Mouse (Mus musculus) forebrain, embryonic 15.5 days (tissue): ENCODE data around the gene Homer2. TPM values are rescaled to one million over a fixed set of nuclear protein-coding genes. Genes with fewer than 3 reads are reported as not detected.

Experiments used
- ATAC-seq: fragments of 200-750 bp; cut with Nextera tagmentation; replicated peaks from 2 replicates; pipeline ENCODE4 v1.8.0; 2017; ENCODE audit warnings: mild to moderate bottlenecking, moderate TSS enrichment, moderate library complexity
- H3K27ac ChIP-seq: fragments of 300-500 bp; sonication (generic); replicated peaks from 2 replicates; pipeline ENCODE4 v1.5.1; 2015; ENCODE audit warnings: mild to moderate bottlenecking, inconsistent platforms
- H3K27me3 ChIP-seq: fragments of 300-500 bp; sonication (generic); 2 replicates; pipeline ENCODE4 v1.6.1; 2015; ENCODE audit warnings: inconsistent platforms
- H3K36me3 ChIP-seq: fragments of 300-500 bp; sonication (generic); 2 replicates; pipeline ENCODE4 v1.6.1; 2015; ENCODE audit warnings: mild to moderate bottlenecking, inconsistent platforms
- H3K4me1 ChIP-seq: fragments of 300-500 bp; sonication (generic); 2 replicates; pipeline ENCODE4 v1.6.1; 2015; ENCODE audit warnings: inconsistent platforms
- H3K4me2 ChIP-seq: fragments of 300-500 bp; sonication (generic); replicated peaks from 2 replicates; pipeline ENCODE4 v1.6.1; 2015; ENCODE audit warnings: mild to moderate bottlenecking, inconsistent platforms
- H3K4me3 ChIP-seq: fragments of 300-500 bp; sonication (generic); 2 replicates; pipeline ENCODE4 v1.5.1; 2015; ENCODE audit warnings: mild to moderate bottlenecking, inconsistent platforms
- H3K9ac ChIP-seq: fragments of 300-500 bp; sonication (generic); replicated peaks from 2 replicates; pipeline ENCODE4 v1.6.1; 2015; ENCODE audit warnings: mild to moderate bottlenecking, inconsistent platforms
- H3K9me3 ChIP-seq: fragments of 300-500 bp; sonication (generic); 2 replicates; pipeline ENCODE4 v1.6.1; 2016; ENCODE audit warnings: inconsistent platforms
- WGBS: fragments of 180-500 bp; shearing (Covaris S2); methylation state at CpG from one replicate; pipeline ENCODE4 v1.1.7; 2015; ENCODE audit warnings: mixed read lengths; 5-methylcytosine and 5-hydroxymethylcytosine counted together
- polyA plus RNA-seq: library from polyadenylated mRNA; unstranded; fragments of >200 nt; fragmentation: Nextera tagmentation; extraction: Ambion mirVana; gene quantifications from 2 replicates; pipeline ENCODE4 v1.2.1, GENCODE M21; 2015

Gene Homer2
- polyA plus RNA-seq, 1 experiment from 2014 or later = 25.9 TPM

DNA sequence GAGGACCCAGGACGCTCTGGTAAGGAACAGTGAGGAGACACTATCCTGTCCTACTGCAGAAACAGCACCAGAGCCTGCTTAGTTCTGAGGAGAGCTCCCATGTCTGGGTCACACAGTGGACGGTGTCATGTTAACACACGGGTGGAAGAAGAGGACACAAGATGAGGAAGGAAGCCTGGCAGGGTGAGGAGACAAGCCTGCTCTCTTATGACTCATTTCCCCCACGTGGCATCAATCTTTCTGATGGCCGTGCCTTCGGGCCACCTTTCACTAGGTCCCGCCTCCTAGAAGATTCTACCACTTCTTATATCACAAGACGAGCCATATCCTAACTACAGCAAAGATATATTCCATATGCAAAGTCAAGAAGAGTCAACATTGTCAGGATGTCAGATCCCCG lies 40.7 kb downstream of the Homer2 start:
- no peaks in the 10 kb centered on the region for H3K9me3 ChIP-seq
- ATAC-seq = no peak
- WGBS = 92% methylated on average over 9 of the region's 9 CpGs

DNA sequence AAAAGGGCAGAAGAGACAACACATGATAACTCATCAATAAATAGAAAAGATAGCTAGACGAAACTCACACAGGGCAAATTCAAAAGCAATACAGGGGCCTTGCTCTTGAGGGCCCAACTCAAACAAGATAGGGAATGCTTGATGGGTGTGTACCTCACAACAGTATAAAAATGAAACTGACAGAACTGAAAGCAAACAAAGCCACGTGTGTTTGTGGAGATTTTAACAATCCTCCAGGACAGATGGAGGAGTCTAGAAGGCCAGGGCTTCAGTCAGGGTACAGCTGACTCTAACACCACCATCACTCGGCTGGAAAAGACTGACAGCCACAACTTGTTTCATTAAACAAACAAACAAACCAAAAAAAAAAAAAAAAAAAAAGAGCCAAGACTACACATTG lies 44.3 kb downstream of the Homer2 start:
- Histone ChIP-seq H3K9me3 (no peaks in the 10 kb centered on the region), H3K27me3 (no peaks in the 10 kb centered on the region), H3K27ac (no peak overlapping the region), H3K4me3 (no peak overlapping the region), H3K4me1 (peaks cover 3% of the 10 kb centered on the region; the same call in 1 of the 2 replicates), H3K9ac (no peak overlapping the region), H3K4me2 (no peak overlapping the region), H3K36me3 (no peaks in the 10 kb centered on the region)
- ATAC-seq = no peak
- WGBS = 56% methylated on average over 3 of the region's 3 CpGs

More for the DNA sequence above, 40.7 kb downstream of the Homer2 start:
- no peaks in the 10 kb centered on the region for H3K36me3 ChIP-seq
- H3K4me1 ChIP-seq = no peaks in the 10 kb centered on the region
- H3K27ac ChIP-seq = no peak overlapping the region
- H3K9ac ChIP-seq = no peak overlapping the region
- H3K27me3 ChIP-seq = no peaks in the 10 kb centered on the region
- no peak overlapping the region for H3K4me2 ChIP-seq
- no peak overlapping the region for H3K4me3 ChIP-seq

DNA sequence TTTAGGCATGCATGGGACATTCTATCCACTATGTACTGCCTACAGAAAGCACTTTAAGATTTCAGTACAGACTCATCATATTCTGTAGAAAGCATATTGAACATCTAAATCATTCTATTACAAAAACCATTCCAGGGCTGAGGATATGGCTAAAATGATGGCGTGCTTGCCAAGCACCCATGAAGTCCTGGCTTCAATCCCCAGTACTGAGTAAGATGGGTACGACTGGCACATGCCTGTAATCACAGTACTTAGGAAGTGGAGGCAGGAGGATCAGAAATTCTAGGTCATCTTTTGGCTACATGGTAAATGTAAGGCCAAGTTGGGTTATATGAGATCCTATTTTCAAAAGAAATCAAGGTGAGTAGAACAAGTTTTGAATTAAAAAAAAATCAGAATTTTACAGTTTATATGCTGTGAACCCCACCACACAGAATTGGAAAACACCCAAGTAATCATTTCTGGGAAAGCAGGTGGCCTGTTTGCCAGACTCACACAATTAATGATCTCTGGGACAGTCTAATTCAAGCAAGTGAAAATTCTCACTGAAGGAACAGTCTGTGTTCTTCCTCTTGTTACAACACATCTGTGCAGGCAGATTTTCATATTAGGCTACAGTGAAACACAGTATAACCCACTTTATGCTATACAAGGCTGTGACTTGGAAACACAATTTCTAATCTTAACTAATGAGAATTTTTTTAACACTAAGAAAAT lies 49.5 kb downstream of the Homer2 start:
- H3K4me2 ChIP-seq = no peak overlapping the region
- 61% methylated on average over 2 of the region's 2 CpGs for WGBS
- H3K36me3 ChIP-seq = no peaks in the 10 kb centered on the region
- H3K4me3 ChIP-seq = no peak overlapping the region
- H3K4me1 ChIP-seq = peaks cover 49% of the 10 kb centered on the region
- H3K27me3 ChIP-seq = no peaks in the 10 kb centered on the region
- no peaks in the 10 kb centered on the region for H3K9me3 ChIP-seq
- no peak for ATAC-seq
- peak overlapping the region; percentile 66 for H3K27ac ChIP-seq
- H3K9ac ChIP-seq = no peak overlapping the region

DNA sequence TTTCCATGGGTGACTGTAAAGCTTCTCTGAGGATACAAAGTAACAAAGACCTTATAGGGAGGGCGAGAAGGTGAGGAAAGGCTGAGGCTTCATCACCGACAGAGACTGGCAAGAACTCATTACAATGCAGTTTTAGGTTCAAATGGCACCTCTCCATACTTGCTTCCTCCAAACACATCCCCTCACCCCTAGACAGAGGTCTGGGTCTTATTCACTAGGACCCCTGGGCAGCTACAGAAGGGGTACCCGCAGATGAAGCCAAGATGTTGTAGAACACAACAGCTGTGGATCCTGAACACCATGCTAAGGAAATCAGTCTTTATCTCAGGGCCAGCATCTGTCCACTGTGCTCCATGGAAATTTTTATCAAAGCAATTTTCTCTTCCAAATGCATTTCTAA lies 50.3 kb downstream of the Homer2 start:
- 62% methylated on average over 3 of the region's 3 CpGs for WGBS
- no peak overlapping the region for H3K4me3 ChIP-seq
- H3K27ac ChIP-seq = peak overlapping the region; percentile 66
- H3K9me3 ChIP-seq = no peaks in the 10 kb centered on the region
- no peaks in the 10 kb centered on the region for H3K27me3 ChIP-seq
- no peaks in the 10 kb centered on the region for H3K36me3 ChIP-seq
- ATAC-seq = no peak
- H3K4me2 ChIP-seq = no peak overlapping the region
- H3K9ac ChIP-seq = no peak overlapping the region
- peaks cover 57% of the 10 kb centered on the region for H3K4me1 ChIP-seq

DNA sequence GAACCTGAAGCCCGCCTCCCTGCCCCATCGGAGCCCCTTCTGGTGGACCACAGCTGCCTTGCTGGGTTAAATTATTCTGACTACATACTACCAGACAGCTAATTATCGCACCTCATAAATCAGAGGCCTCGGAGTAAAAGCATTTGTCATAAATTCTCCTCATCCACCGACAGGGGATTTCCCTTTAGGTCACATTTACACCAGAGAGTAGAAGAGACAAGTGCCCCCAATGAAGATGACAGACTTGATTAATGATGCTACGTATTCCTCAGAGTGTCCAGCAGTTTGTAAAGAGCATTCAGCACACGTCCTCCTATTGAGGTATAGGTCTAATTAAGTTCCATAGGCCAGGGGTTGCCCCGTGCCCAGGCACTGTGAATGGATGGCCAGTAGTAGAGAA lies 50.7 kb downstream of the Homer2 start:
- H3K9ac ChIP-seq = no peak overlapping the region
- H3K4me3 ChIP-seq = no peak overlapping the region
- ATAC-seq = no peak
- peaks cover 61% of the 10 kb centered on the region for H3K4me1 ChIP-seq
- no peaks in the 10 kb centered on the region for H3K36me3 ChIP-seq
- H3K27ac ChIP-seq = peak overlapping the region; percentile 66; the same call in 1 of the 2 replicates
- no peak overlapping the region for H3K4me2 ChIP-seq
- 40% methylated on average over 8 of the region's 8 CpGs for WGBS
- H3K27me3 ChIP-seq = no peaks in the 10 kb centered on the region
- H3K9me3 ChIP-seq = no peaks in the 10 kb centered on the region

DNA sequence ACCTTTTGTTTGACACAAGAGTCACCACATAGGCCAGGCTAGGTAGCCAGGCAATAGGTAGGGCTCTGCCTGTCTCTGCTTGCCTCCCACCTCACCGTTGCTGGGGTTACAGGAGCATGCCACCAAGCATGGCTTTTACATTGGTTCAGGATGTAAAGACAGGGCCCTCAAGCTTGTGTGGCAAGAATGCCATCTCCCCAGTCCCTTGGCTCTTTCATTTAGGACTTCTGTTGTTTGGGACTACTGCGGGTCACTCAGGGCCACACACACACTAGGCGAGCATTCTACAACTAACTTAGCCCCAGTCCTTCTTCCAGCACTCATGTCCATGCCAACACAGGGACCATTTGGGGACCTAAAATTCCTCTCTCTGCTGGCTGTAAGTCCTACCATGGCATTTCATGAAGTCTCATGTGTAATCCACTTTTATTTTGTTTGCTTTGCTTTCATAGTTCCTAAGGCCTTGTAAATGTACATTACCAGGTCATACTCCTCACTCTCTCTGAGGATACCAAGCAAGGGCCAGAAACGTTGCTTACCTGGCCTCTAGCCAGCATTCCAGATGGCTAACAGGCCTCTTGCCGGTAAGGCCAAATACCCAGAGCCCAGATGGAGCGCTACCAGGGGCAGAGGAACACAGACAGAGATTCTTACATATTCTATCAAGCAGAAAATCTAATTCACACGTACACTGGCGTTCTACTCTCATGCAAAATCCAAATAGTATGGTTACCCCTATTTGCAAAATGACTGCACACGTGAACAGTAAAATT lies 52.2 kb downstream of the Homer2 start:
- no peak overlapping the region for H3K4me2 ChIP-seq
- H3K4me3 ChIP-seq = no peak overlapping the region
- H3K36me3 ChIP-seq = no peaks in the 10 kb centered on the region
- no peaks in the 10 kb centered on the region for H3K9me3 ChIP-seq
- H3K4me1 ChIP-seq = peaks cover 74% of the 10 kb centered on the region
- peak overlapping the region; percentile 79 for H3K27ac ChIP-seq
- ATAC-seq = peak; percentile 35; the same call in 1 of the 2 replicates
- WGBS = 32% methylated on average over 9 of the region's 9 CpGs
- no peaks in the 10 kb centered on the region for H3K27me3 ChIP-seq
- H3K9ac ChIP-seq = no peak overlapping the region

DNA sequence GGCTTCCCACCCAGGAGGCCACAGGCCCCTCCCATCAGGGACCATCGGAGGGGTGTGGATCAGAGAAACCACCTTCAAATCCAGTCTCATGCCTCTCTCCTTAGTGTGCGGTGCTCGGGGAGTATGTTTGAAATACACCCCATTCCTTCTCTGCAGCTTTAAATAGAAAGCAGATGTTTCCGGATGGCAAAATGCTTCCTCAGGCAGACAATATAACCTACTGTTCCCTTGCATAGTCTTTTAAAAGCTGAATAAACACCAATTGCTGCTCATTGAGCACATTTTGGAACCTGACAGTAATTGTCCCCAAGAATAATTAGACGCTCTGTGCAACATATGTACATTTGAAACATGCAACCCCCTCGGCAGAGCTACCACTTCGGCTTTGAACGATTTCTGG lies 53.3 kb downstream of the Homer2 start:
- Histone ChIP-seq H3K27me3 (no peaks in the 10 kb centered on the region), H3K27ac (peak overlapping the region; percentile 79), H3K4me1 (peaks cover 85% of the 10 kb centered on the region), H3K4me2 (0 out of 2 replicates have a peak overlapping the region, but pooled peaks have one; percentile 13), H3K9me3 (no peaks in the 10 kb centered on the region), H3K36me3 (no peaks in the 10 kb centered on the region), H3K4me3 (no peak overlapping the region), H3K9ac (no peak overlapping the region)
- peak; percentile 30; the same call in 1 of the 2 replicates for ATAC-seq
- WGBS = 10% methylated on average over 8 of the region's 8 CpGs

DNA sequence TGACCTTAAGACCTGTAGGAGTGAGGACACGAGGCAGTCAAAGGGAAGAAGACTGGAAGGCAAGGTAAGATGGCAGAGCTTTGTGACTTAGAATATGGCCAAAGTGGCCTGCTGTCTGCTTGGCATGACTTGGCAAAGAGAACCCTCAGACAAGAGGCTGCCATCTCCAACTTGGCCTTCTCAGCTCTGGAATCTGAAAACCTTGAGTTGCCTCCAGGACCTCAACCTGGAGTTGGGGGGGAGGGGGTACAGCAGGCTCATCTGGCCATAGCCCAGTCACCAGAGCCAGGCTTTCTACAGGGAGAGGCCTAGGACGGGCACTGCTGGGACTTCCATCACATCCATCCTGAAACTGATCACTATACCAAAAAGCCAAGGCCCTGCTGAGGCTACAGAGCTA lies 55.0 kb downstream of the Homer2 start:
- 80% methylated on average over 2 of the region's 2 CpGs for WGBS
- Histone ChIP-seq H3K27me3 (no peaks in the 10 kb centered on the region), H3K36me3 (no peaks in the 10 kb centered on the region), H3K27ac (no peak overlapping the region; the same call in 1 of the 2 replicates), H3K9me3 (no peaks in the 10 kb centered on the region), H3K4me3 (no peak overlapping the region), H3K4me1 (peaks cover 78% of the 10 kb centered on the region), H3K4me2 (no peak overlapping the region), H3K9ac (no peak overlapping the region)
- no peak for ATAC-seq

DNA sequence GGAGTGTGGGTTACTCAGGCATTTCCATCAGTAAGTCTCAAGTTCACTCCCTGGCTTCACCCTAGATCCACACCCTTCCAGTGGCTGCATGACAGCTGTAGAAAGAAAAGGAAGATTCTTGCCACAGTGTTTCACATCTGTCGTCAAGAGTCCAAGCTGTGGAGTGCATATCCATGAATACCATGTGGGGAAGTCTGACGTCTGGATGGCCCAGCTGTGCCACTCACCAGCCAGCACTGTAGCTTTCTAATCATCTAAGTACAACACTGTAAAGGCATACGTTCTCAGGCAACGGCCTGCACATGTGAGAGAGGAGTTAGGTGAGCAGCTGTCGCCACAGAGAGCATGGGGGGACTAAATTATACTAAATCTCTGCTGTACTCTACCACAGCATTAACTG lies 56.0 kb downstream of the Homer2 start:
- Histone ChIP-seq H3K4me1 (peaks cover 68% of the 10 kb centered on the region), H3K36me3 (no peaks in the 10 kb centered on the region), H3K27me3 (no peaks in the 10 kb centered on the region), H3K4me3 (no peak overlapping the region), H3K9me3 (no peaks in the 10 kb centered on the region), H3K27ac (peak overlapping the region; percentile 12; the same call in 1 of the 2 replicates), H3K4me2 (no peak overlapping the region), H3K9ac (no peak overlapping the region)
- peak; percentile 34; the same call in 1 of the 2 replicates for ATAC-seq
- 44% methylated on average over 5 of the region's 5 CpGs for WGBS

DNA sequence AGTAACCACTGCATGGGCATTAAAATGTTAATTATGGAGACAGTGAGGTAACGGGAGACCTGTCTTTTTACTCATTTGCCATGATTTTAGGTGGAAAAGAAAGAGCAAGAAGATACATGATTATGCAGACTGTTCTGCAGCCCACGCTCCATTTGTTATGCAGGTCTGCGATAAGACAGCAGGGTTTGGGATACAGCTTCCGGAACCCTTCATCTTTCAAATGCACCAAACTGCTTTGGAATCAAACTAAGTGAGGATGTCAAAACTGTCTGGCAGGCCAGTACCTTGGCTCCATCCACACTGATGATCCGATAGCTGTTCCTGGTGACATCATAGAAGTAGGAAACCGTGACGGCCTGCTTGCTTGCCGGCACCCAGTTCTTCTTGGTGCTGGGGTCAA lies 58.1 kb downstream of the Homer2 start:
- H3K4me3 ChIP-seq = no peak overlapping the region
- H3K9ac ChIP-seq = no peak overlapping the region
- peak overlapping the region; percentile 41 for H3K27ac ChIP-seq
- H3K4me2 ChIP-seq = no peak overlapping the region
- peaks cover 54% of the 10 kb centered on the region for H3K4me1 ChIP-seq
- ATAC-seq = no peak
- H3K9me3 ChIP-seq = no peaks in the 10 kb centered on the region
- WGBS = 50% methylated on average over 8 of the region's 8 CpGs
- H3K27me3 ChIP-seq = no peaks in the 10 kb centered on the region
- H3K36me3 ChIP-seq = no peaks in the 10 kb centered on the region

DNA sequence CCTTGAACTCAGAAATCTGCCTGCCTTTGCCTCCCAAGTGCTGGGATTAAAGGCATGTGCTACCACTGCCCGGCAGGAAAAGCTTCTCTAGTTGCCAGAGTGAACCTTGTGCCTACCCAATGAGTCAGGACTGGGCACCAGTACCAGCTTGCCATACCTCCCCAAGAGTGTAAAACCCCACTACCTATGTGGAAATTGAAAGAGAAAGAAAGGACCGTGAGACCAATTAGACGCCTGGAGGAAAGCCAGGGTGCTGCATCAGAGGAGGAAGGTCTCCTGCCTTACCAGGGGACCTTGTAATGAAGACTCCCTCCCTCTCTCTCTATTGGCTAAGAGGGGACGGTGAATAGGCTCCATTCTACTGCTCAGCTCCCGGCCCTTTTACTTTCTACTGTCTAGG lies 59.4 kb downstream of the Homer2 start:
- no peak overlapping the region for H3K4me2 ChIP-seq
- H3K36me3 ChIP-seq = no peaks in the 10 kb centered on the region
- ATAC-seq = no peak
- H3K9me3 ChIP-seq = no peaks in the 10 kb centered on the region
- no peak overlapping the region for H3K4me3 ChIP-seq
- no peaks in the 10 kb centered on the region for H3K27me3 ChIP-seq
- no peak overlapping the region for H3K27ac ChIP-seq
- peaks cover 41% of the 10 kb centered on the region for H3K4me1 ChIP-seq
- WGBS = 33% methylated on average over 5 of the region's 5 CpGs
- H3K9ac ChIP-seq = no peak overlapping the region

DNA sequence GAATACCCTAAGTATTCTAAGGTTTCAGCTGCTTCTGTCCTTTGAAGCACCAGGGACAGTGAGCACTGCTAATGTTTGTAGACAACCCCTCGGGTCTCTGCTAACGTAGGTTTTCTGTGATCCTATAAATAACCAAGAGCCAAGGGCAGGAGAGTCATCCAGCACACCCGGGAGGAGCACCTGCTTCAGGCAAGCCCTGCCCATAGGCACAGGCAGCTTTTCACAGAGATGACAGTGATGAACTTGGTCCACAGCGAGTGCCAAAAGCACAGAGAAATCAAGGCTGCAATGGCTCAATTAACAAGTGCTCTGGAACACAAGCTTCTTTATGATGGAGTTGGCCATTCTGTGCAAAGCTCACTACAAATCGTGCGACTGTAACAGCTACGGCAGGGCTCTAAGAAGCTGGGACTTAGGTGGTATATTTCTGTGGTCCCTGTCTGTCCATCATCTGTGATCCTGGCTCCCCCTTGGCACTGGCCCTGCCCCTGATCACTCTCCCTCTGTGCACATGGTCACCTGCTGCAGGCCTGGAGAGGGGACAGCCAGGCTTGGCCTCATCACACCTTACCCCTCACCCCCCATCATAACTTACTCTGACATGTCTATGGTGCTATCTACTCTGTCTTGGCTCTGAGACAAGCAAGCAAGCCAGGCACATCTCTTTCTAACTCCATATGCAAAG lies 62.6 kb downstream of the Homer2 start:
- peaks cover 10% of the 10 kb centered on the region for H3K4me1 ChIP-seq
- no peak for ATAC-seq
- 60% methylated on average over 7 of the region's 7 CpGs for WGBS
- H3K36me3 ChIP-seq = no peaks in the 10 kb centered on the region
- no peak overlapping the region for H3K9ac ChIP-seq
- H3K4me2 ChIP-seq = no peak overlapping the region
- no peaks in the 10 kb centered on the region for H3K27me3 ChIP-seq
- no peak overlapping the region for H3K27ac ChIP-seq
- H3K4me3 ChIP-seq = no peak overlapping the region
- no peaks in the 10 kb centered on the region for H3K9me3 ChIP-seq
